Mouse (Mus musculus) midbrain, embryonic 10.5 days (tissue): ENCODE measurements around the gene Tex52. TPM values are rescaled to one million over a fixed set of nuclear protein-coding genes. Genes with fewer than 3 reads are reported as not detected.
"Not testable (repeated sequence)": the region's sequence is repeated elsewhere in the genome, so short reads cannot be mapped to it uniquely, and the experiment has no call there.

Source experiments
- DNase-seq: peaks from one replicate; pipeline ENCODE4 v3.0.0-alpha.2; 2017; ENCODE audit warnings: low spot score
- H3K27ac ChIP-seq: fragments of 300-500 bp; sonication (generic); replicated peaks from 2 replicates; pipeline ENCODE4 v1.5.1; 2016; ENCODE audit warnings: mild to moderate bottlenecking
- H3K27me3 ChIP-seq: fragments of 300-500 bp; sonication (generic); 2 replicates; pipeline ENCODE4 v1.6.1; 2016; ENCODE audit warnings: low read depth, mild to moderate bottlenecking; ENCODE audit not compliant: poor library complexity, severe bottlenecking
- H3K36me3 ChIP-seq: fragments of 300-500 bp; sonication (generic); 2 replicates; pipeline ENCODE4 v1.6.1; 2016; ENCODE audit warnings: mild to moderate bottlenecking, moderate library complexity
- H3K4me1 ChIP-seq: fragments of 300-500 bp; sonication (generic); 2 replicates; pipeline ENCODE4 v1.6.1; 2016
- H3K4me3 ChIP-seq: fragments of 300-500 bp; sonication (generic); 2 replicates; pipeline ENCODE4 v1.5.1; 2016; ENCODE audit warnings: mild to moderate bottlenecking, moderate library complexity
- H3K9me3 ChIP-seq: fragments of 300-500 bp; sonication (generic); replicated peaks from 2 replicates; pipeline ENCODE4 v1.6.1; 2016; ENCODE audit warnings: mild to moderate bottlenecking
- WGBS: fragments of 180-500 bp; shearing (Covaris S2); methylation state at CpG from one replicate; pipeline ENCODE4 v1.1.7; 2016; 5-methylcytosine and 5-hydroxymethylcytosine counted together
- polyA plus RNA-seq: library from polyadenylated mRNA; unstranded; fragments of >200 nt; fragmentation: Nextera tagmentation; extraction: Ambion mirVana; gene quantifications from 2 replicates; pipeline ENCODE4 v1.2.1, GENCODE M21; 2016

Gene Tex52
- polyA plus RNA-seq, 1 experiment from 2014 or later = 0.56 TPM

- peak overlapping the region; percentile 99 for H3K27ac ChIP-seq
- DNase-seq = no peak
- 17% methylated on average over 9 of the region's 9 CpGs for WGBS
Observed at GRCm38 (mm10) chr6:128361901-128362300, 13.4 kb upstream of the Tex52 start.

GRCm38 (mm10) chr6:128362381-128363006, 12.8 kb upstream of the Tex52 start, which contains the start of the genes Rhno1 and Foxm1:
Gene Rhno1, minus strand, starts transcription at chr6:128362911.
Gene Foxm1, plus strand, starts transcription at chr6:128362967.
- Histone ChIP-seq H3K4me3 (peak within 1 kb of the TSS; percentile 97), H3K27ac (peak within 1 kb of the TSS; percentile 99)
- WGBS = under 1% methylated on average over 76 of the region's 76 CpGs

More at GRCm38 (mm10) chr6:128361901-128362300, 13.4 kb upstream of the Tex52 start:
- Histone ChIP-seq H3K36me3 (peaks cover 47% of the 10 kb centered on the region), H3K4me3 (peak overlapping the region; percentile 97), H3K9me3 (no peaks in the 10 kb centered on the region), H3K4me1 (peaks cover 51% of the 10 kb centered on the region), H3K27me3 (no peaks in the 10 kb centered on the region)

GRCm38 (mm10) chr6:128363007-128363825, 12.0 kb upstream of the Tex52 start:
- Histone ChIP-seq H3K36me3 (peaks cover 47% of the 10 kb centered on the region), H3K27me3 (no peaks in the 10 kb centered on the region), H3K9me3 (no peaks in the 10 kb centered on the region), H3K27ac (peak overlapping the region; percentile 99), H3K4me1 (peaks cover 51% of the 10 kb centered on the region), H3K4me3 (peak overlapping the region; percentile 97)
- peak; percentile 76 for DNase-seq
- 1% methylated on average over 46 of the region's 46 CpGs for WGBS

More at GRCm38 (mm10) chr6:128362381-128363006, 12.8 kb upstream of the Tex52 start, which contains the start of the genes Rhno1 and Foxm1:
- peaks cover 51% of the 10 kb centered on the region for H3K4me1 ChIP-seq
- peak; percentile 91 for DNase-seq
- H3K9me3 ChIP-seq = no peaks in the 10 kb centered on the region
- H3K36me3 ChIP-seq = peaks cover 47% of the 10 kb centered on the region
- no peaks in the 10 kb centered on the region for H3K27me3 ChIP-seq

GRCm38 (mm10) chr6:128364721-128365120, 10.5 kb upstream of the Tex52 start:
- Histone ChIP-seq H3K36me3 (peaks cover 53% of the 10 kb centered on the region), H3K27me3 (no peaks in the 10 kb centered on the region), H3K27ac (no peak overlapping the region; the same call in 1 of the 2 replicates), H3K9me3 (no peaks in the 10 kb centered on the region), H3K4me3 (peak overlapping the region; percentile 97), H3K4me1 (peaks cover 50% of the 10 kb centered on the region)
- no peak for DNase-seq
- whole genome bisulfite sequencing = 84% methylated on average over 6 of the region's 6 CpGs

GRCm38 (mm10) chr6:128366466-128366865, 8.8 kb upstream of the Tex52 start:
- WGBS = 94% methylated on average over 5 of the region's 5 CpGs
- H3K36me3 ChIP-seq = peaks cover 71% of the 10 kb centered on the region

GRCm38 (mm10) chr6:128370040-128370439, 5.2 kb upstream of the Tex52 start:
- peaks cover 100% of the 10 kb centered on the region for H3K36me3 ChIP-seq
- no peak overlapping the region for H3K27ac ChIP-seq
- DNase-seq = no peak
- 96% methylated on average over 5 of the region's 5 CpGs for WGBS
- H3K4me1 ChIP-seq = peaks cover 29% of the 10 kb centered on the region
- no peaks in the 10 kb centered on the region for H3K27me3 ChIP-seq
- no peak overlapping the region for H3K4me3 ChIP-seq
- no peaks in the 10 kb centered on the region for H3K9me3 ChIP-seq

More at GRCm38 (mm10) chr6:128366466-128366865, 8.8 kb upstream of the Tex52 start:
- H3K4me1 ChIP-seq = peaks cover 32% of the 10 kb centered on the region
- no peaks in the 10 kb centered on the region for H3K9me3 ChIP-seq
- no peak for DNase-seq
- H3K27me3 ChIP-seq = no peaks in the 10 kb centered on the region
- H3K27ac ChIP-seq = no peak overlapping the region
- no peak overlapping the region for H3K4me3 ChIP-seq

GRCm38 (mm10) chr6:128376371-128377085, 1.3 kb downstream of the Tex52 start:
- Histone ChIP-seq H3K9me3 (no peaks in the 10 kb centered on the region), H3K4me1 (peaks cover 32% of the 10 kb centered on the region), H3K27me3 (no peaks in the 10 kb centered on the region), H3K36me3 (peaks cover 57% of the 10 kb centered on the region), H3K4me3 (no peak overlapping the region), H3K27ac (no peak overlapping the region)
- WGBS = 91% methylated on average over 17 of the region's 17 CpGs
- no peak for DNase-seq

- DNase-seq = no peak
- H3K27me3 ChIP-seq = no peaks in the 10 kb centered on the region
- WGBS = 88% methylated on average over 16 of the region's 16 CpGs
- H3K36me3 ChIP-seq = peaks cover 26% of the 10 kb centered on the region
- no peaks in the 10 kb centered on the region for H3K9me3 ChIP-seq
- H3K4me1 ChIP-seq = peaks cover 15% of the 10 kb centered on the region
- no peak overlapping the region for H3K27ac ChIP-seq
- H3K4me3 ChIP-seq = no peak overlapping the region
Observed at GRCm38 (mm10) chr6:128379636-128380035, 4.4 kb downstream of the Tex52 start.

- DNase-seq, H3K27me3 ChIP-seq, H3K9me3 ChIP-seq, H3K27ac ChIP-seq, H3K4me1 ChIP-seq, H3K4me3 ChIP-seq: not testable (repeated sequence)
- peaks cover 18% of the 10 kb centered on the region for H3K36me3 ChIP-seq
- WGBS = 61% methylated on average over 1 of the region's 1 CpGs
Observed at GRCm38 (mm10) chr6:128380594-128381167, 5.4 kb downstream of the Tex52 start.

- no peaks in the 10 kb centered on the region for H3K9me3 ChIP-seq
- no peak overlapping the region for H3K27ac ChIP-seq
- no peak overlapping the region for H3K4me3 ChIP-seq
- no peaks in the 10 kb centered on the region for H3K27me3 ChIP-seq
- H3K4me1 ChIP-seq = no peaks in the 10 kb centered on the region; the same call in 1 of the 2 replicates
- peaks cover 12% of the 10 kb centered on the region for H3K36me3 ChIP-seq
- DNase-seq = no peak
- WGBS = 82% methylated on average over 3 of the region's 3 CpGs
Observed at GRCm38 (mm10) chr6:128381254-128381653, 6.0 kb downstream of the Tex52 start.

- Histone ChIP-seq H3K27me3 (no peaks in the 10 kb centered on the region), H3K36me3 (no peaks in the 10 kb centered on the region)
Observed at GRCm38 (mm10) chr6:128383752-128384151, 8.5 kb downstream of the Tex52 start.

GRCm38 (mm10) chr6:128385026-128385425, 9.8 kb downstream of the Tex52 start:
- 85% methylated on average over 1 of the region's 1 CpGs for WGBS
- H3K27ac ChIP-seq = no peak overlapping the region
- H3K9me3 ChIP-seq = no peaks in the 10 kb centered on the region
- H3K27me3 ChIP-seq = no peaks in the 10 kb centered on the region
- no peak for DNase-seq
- no peaks in the 10 kb centered on the region for H3K4me1 ChIP-seq
- no peaks in the 10 kb centered on the region for H3K36me3 ChIP-seq
- H3K4me3 ChIP-seq = no peak overlapping the region

More at GRCm38 (mm10) chr6:128383752-128384151, 8.5 kb downstream of the Tex52 start:
- 86% methylated on average over 7 of the region's 7 CpGs for WGBS
- Histone ChIP-seq H3K9me3 (no peaks in the 10 kb centered on the region), H3K27ac (no peak overlapping the region), H3K4me1 (no peaks in the 10 kb centered on the region), H3K4me3 (no peak overlapping the region)
- no peak for DNase-seq
